Mouse (Mus musculus) brain, embryonic 14.5 days (tissue): ENCODE measurements around the gene Gm10638.
A peak's percentile ranks its signal among the peaks of the same experiment; 100 is the strongest.

Source experiments
- CTCF ChIP-seq: fragments of 200-500 bp; IDR thresholded peaks from 2 replicates; pipeline ENCODE4 v1.5.1; 2012; ENCODE audit warnings: inconsistent platforms, mild to moderate bottlenecking, moderate library complexity, borderline replicate concordance; ENCODE audit not compliant: insufficient read depth, insufficient read length; ENCODE audit errors: extremely low read depth
- POLR2A ChIP-seq: fragments of 200-500 bp; IDR thresholded peaks from 2 replicates; pipeline ENCODE4 v1.6.1; 2012; ENCODE audit warnings: mild to moderate bottlenecking, inconsistent platforms, borderline replicate concordance; ENCODE audit not compliant: poor library complexity, insufficient read depth, insufficient read length, severe bottlenecking; ENCODE audit errors: extremely low read depth

GRCm38 (mm10) chr8:86745221-86745934 lies at the start of gene Gm10638, which contains the start of gene Siah1a:
- TF ChIP-seq POLR2A, result peak; percentile 62; the same call in 1 of the 2 replicates
- TF ChIP-seq CTCF, result no peak
